Mouse (Mus musculus): ENCODE results near the gene Pdia6.
A peak's percentile ranks its signal among the peaks of the same experiment; 100 is the strongest.

Gene Pdia6

DNA sequence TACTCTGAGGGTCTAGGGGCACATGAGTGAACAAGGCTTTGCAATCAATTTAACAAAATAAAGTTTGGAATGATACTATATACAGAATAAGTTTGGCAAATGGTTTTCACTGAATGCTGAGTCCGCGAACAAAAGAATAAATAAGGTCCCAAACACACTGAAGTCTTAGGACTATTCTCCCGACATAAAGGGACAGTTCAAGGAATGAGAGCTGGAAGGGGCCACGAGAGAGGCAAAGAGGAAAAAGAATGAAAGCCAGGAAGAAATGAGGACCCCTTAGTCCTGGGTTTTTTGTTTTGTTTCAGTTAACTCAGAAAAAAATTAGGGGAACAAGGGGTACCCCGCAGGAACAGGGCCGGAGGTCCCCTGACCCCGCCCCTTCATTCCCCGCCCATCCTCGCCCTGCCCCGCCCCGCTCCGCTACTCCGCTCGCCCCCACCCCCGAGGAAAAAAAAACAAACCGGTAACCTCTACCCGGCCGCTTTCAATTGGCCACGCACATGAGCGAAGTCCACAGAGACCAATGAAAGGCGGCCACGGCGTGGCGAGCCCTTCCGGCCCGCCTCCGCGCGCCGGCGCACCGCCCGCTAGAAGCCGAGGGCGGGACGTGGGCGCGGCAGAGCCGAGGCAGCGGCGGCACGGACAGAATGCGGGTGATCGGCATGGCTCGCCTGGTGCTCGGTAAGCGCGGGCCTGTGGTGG lies at the start of gene Pdia6:
Gene Pdia6 (plus strand): TSS at position 575 of the 702 bp plus-strand sequence.
- DNase-seq = peak; percentile 96

DNA sequence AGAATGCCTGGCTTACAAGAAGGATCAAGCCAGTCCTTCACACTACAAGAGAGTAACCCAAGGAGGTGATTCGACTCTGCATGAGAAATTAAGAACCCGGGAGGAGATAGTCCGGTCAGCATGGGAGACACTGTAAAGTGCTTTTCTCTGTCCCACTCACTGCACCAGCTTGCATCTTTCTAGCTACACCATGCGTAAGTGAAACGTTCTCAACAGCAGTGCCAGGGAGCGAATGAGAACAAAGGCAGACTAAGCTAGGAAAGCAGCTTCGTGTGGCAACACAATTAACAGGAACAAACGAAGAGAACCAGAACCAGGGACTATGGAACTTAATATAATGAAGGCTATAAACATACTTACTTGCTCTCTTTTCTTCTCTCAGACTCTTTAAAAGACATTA lies 48.0 kb upstream of the Pdia6 start:
- no peak for DNase-seq

DNA sequence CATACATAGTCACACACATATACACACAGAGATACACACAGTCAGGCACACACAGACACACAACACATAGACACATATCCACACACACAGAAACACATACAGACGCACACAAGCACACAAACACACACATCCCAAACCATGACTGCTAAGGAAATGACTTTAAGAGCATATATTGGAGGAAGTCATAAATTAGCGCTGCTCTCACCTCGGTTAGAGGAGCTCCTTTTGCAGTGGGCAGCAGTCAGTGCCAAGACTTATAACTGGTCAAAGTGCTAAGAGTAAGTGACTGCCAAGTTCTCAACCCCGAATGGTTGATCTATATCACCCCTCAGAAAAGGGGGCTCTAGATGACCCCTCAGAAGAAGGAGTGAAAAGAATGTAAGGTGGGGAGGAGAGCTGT lies 47.2 kb upstream of the Pdia6 start:
- DNase-seq = no peak

DNA sequence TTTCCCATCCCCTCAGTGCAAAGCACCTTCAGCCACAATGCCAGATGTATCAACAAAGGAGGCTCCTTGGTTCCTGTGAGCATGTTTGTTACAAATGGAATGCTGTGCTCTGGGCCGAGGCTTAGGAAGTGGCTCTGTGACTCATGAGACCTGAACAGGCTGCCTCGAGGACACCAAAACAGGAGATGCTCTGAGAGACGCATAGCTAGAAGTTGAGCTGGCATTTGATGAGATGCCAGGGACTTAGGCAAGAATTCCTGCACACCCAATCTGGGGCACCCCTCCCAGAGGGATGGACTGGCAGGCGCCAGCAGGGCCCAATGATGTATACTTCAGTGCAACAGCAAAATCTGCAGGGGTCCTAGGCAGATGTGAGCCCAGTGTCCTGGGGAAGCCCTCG lies 45.7 kb upstream of the Pdia6 start:
- no peak for DNase-seq

DNA sequence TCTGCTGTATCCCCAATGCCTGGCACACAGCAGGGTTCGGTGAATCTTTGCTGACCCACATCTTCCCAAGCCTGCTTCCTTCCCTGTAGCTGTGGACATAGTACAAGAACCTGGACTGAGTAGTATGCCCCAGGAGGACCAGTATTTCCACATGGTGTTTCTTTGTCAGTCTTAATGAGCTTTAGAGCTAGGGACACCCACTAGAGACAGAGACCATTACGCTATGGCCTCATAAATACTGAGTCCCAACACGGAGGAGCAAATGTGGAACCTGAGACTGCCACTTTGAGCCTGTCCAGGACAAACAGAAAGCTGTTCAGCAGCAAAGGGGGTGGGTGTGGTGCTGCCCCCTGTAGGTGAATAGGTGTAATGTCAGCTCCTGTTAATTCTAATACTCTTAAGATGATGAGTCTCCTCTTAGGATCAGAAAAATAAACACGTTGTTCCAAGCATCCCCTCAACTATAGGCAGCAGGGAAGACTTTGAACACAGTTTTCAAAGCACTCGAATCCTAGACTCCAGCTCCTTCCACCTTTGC lies 44.4 kb upstream of the Pdia6 start:
- peak in 1 of 2 experiments; percentile 16 for DNase-seq

DNA sequence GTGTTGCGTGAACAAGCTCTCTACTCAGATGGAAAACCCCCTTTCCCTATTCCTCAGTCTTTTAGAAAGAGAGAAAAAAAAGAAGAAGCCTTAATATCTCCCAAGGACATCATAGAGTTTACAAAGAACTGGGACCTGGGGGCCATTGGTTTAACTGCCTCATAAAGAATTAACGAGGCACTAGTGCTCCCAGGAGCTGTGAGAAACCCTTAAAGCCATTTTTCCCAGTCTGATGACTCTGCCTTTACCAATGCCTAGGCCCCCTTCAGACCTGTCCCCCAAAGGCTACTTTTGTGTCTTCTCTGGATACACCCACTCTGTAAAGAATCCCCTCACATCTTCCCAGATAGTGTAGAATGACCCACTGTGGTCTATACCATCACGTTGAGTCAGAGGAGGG lies 43.3 kb upstream of the Pdia6 start:
- DNase-seq = no peak

DNA sequence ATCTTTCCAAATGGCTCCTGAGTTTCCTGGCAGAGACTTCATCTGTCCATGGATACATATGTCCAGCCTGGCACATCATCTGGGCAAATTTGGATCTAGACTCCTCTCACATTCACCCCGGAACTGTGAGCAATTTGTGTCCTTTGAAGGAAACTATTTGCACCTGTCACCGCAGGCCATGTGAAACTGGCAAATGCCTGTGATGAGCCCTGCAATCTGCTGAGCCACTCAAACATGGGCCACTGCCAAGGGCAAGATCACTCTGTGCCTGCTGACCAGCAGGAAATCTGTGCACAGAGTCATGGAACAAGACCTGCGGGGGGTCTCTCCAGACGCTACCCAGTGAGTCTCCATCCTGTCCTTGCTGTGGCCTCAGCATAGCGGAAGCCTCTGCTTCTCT lies 41.3 kb upstream of the Pdia6 start:
- no peak for DNase-seq

DNA sequence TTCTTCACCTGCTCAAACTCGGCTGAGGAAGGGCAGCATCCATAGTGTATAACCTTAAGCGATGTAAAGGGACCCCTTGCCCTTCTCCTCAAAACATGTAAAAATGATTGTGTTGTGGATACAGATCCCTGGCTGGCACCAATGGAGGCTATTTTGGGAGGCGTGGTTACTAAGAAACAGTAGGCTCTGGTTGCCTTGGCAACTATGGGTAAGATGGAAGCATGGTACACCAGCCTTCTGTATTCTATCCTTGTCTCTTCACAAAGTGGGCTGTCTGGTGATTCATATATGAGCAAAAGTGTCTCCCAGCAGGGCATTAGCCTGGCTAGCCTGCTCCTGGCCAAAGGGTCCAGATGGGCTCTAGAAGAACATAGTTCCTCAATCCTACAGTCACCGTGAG lies 38.4 kb upstream of the Pdia6 start:
- DNase-seq = no peak

DNA sequence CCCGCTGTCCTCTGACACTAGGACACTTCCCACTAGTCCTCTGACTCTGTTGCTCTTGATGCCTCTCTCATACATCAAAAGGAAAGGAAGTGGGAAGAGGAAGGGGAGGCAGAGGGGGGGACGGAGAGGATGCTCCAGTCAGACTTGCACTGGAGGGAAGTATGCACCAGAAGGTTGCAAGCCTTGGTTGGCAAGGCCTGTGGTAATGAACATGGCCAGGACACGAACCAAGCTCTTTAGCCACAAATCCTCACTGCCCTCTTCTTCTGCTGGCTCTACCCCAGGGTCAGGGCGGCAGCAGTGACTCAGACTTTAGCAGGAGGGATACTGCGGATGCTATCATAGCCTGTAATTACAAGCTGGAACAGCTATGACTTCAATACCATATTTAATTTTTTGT lies 35.8 kb upstream of the Pdia6 start:
- DNase-seq = no peak

DNA sequence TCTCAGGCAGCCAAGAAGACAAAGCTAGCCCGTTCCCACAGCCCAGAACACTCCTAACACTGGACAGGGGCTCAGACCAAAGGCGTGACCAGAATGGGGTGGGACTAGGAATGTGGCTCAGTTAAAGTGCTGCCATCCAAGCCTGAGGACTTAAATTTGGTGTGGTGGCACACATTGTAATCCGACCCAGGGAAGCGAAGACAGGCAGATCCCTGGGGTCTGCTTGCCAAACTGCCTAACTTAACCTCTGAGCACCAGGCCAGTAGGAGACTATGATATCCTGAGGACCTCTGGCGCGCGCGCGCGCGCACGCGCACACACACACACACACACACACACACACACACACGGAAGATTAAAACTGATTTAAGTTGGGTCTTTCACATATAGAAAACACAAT lies 34.8 kb upstream of the Pdia6 start:
- no peak for DNase-seq

DNA sequence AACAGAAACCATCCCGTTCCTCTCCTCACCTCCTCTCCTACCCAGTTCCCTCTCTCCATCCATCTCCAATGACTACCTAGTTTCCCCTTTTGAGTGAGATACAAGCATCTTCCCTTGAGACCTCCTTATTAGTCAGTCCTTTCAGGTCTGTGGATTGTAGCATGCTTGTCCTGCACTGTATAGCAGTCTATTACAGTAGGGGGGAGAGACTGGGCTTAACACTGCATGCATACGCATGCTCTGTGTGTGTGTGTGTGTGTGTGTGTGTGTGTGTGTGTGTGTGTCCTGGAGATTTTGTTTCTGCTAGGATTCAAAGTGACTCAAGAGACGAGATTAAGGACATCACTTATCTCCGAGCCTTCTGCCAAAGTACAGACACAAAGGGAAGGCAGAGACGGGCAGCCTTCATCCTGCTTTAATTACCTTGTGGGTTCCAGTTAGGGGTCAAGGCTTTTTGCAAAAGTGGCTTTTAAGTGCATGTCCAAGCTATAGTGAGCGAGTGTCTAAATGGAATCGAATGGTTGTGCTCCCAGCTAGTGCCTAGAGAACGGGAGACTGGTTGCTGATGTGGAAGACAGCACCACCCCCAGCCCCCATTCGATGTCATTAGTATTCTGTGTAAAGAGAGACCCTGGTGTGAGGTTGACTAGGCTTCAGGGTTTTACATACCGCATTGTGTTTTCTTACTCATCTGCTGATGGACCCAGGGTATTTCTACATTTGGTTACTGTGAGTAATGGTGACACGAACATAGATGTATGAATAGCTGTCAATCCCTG lies 30.6 kb upstream of the Pdia6 start:
- DNase-seq = no peak

DNA sequence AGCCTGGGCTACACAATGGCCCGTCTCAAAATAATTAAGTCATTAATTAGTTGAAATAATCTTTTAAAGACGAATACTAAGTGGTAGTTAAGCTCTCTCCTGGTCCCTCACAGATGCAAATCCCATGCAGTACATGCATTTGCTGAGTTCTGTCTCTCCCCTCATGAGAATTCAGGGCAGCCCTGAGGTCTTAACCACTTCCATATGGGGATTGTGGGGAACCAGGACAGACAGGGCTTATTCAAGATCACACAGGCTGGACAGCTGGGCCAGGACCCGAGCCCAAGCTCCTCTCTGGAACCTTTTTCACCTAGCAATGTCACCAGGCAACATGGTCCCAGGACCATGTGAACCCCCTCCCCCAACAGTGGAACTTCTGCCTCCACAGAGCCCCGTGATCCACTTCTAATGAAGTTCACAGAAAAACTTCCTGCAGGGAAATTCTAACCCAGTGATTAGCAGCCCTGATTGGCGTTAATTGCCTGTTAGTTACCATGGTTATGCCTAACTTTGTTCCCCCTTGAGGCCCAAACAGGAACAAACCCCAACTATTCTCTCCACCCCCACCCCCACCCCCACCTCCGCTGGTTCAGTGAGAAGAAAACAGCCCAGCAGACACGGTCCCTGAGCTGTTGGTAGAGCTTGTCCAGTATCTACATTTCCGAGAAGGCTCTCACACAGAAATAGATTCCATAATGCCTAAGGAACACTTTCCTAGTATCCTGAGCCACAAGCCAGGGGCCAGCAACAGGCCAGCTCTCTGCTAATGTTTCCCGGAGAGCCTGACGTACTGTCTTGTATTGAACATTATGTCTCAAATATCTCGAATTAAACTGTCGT lies 27.5 kb upstream of the Pdia6 start:
- DNase-seq = no peak

DNA sequence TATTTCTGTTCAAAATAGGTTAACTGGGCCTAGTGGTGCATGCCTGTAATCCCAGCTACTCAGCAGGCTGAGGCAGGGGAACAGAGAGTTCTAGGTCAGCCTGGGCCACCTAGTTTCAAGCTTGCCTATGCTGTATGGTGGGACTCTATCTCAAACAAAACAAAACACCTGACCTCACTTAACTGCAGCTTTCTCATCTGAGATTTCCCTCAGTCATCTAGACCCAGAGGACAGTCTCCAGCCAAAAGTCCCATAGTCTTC lies 27.0 kb upstream of the Pdia6 start:
- DNase-seq = no peak

DNA sequence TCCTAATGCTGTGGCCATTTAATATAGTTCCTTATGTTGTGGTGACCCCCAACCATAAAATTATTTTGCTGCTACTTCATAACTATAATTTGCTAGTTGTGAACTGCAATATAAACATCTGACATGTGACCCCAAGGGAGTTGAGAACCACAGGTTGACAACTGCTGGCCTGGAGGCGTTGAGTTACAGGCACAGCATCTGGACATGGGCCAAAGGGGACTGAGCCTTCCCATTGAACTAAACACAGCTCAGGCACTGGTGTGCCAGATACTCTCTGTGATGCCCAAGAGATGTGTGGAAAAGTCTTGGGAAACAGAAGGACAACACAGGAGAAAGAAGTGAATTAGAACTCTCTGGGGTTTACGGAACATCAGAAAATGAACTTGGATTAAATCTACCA lies 25.3 kb upstream of the Pdia6 start:
- no peak for DNase-seq

DNA sequence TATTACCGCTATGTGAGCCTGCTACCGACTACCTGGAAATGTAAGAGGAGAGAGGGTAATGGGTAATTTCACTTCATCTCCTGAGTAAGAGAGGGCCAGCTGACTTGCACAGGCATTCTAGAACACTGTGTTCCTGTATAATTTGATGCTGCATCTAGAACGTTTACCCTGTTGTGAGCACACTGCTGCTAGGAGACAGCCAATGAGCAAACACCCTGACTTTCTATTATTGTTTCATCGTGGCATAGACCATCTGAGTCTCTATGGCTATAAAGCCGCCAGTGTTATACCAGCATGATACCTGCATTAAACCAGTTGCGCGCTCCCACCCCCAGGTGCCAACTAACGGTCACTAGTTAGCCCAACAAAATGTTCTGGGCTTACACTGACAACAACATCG lies 24.7 kb upstream of the Pdia6 start:
- DNase-seq = no peak

DNA sequence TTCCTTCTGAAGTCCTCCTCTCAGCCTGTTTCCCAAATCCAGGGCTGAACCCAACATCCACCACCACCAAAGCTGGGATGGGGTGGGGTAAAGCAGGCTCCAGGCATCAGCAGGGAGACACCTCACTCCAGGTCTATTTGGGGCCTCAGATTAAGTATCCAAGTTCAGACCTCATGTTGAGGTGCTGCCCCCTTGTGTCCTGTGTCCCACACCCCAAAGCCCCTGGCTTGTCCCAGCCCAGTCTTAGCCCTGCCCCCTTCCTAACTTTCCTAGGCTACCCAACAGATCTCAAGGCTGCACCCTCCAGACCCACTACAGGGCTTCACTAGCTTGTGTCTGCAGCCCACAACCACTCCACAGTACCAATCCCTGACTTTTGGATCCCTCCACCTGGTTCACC lies 24.3 kb upstream of the Pdia6 start:
- no peak for DNase-seq

DNA sequence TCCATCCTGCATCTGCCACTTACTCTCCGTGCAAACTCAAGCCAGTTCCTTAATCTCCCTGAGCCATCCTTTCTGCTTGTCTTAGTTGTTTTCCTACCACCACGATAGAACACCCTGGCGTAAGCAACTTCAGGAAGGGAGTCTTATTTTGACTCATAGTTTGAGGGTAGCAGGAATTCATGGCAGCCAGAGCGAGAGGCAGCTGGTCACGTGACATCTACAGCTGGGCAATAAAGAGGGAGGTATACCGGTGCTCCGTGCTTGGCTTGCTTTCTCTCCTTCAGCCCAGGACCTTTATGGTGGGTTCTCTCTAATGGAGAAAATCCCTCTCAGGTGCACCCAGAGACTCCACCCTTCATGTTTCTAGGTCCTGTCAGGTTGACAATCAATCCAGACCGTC lies 15.4 kb upstream of the Pdia6 start:
- DNase-seq = no peak

DNA sequence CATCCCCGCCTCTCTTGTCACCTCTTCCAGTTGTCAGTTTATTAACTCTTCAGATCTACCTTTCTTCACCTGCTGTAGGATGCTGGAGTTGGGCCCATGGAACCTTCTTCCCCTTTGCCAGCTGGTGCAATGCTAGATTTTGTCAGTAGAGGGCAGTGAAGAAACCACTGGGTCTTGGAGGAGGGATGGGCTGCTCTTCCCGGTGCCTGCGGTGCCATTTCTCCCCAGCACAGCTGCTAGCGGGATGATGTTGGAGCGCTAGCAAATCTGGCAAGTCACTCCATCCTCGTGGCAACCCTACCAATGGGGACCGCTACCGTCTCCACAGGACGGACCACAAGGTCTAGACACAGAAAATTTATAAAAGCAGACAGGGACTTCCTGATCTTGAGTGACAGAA lies 13.3 kb upstream of the Pdia6 start:
- DNase-seq = peak; percentile 41 to 77

DNA sequence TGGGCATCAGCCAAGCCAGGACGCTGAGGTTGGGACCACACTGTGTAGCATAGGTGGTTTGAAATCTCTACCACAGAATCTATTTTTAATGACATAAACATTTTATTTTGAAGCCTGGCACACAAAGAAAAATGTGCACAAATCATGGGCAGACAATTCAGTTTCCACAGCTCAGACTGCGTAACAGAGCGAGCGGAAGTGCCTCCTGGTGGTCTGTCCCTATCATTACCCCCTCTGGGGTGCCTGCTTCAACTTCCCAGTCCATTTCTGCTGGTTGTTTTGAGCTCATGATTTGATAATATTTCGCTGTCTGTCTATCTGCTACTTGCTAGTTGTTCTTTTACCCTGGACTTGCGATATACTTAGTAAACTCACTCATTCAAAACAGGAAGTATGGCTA lies 10.7 kb upstream of the Pdia6 start:
- DNase-seq = no peak

DNA sequence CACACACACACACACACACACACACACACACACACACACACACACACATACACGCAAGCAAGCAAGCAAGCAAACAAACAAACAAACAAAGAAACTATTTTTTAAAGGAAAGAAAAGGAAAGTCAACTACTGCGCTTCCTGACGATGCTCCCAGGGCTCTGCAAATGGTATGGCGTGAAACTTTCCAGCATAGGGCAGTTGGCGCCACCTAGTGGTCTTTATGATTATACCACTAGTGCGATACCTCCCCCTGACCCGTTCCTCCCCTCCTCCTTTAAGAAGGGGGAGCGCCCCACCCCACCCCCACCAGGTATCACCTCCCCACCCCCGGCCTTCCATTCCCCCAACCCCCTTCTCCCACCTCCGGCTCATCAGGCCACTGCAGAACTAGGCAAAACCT lies 9.4 kb upstream of the Pdia6 start:
- peak; percentile 31 to 67 for DNase-seq

DNA sequence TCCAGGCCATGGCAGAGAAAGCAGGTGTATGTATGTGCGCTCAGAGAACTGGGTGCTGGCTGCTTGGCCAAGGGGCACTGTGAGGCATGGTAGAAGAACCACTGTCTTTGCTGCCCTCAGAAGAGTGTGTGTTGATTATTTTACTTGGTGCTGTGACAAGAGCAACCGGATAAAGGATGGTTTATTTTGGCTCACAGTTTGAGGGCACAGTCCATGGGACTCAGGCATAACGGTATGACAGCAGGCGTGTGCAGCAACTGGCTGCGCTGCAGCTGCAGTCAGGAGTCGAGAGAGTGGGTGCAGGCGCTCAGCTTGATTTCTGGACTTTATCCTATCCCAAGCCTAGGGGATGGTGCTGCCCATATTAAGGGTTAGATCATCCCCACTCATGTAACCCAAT lies 7.9 kb upstream of the Pdia6 start:
- DNase-seq = no peak

DNA sequence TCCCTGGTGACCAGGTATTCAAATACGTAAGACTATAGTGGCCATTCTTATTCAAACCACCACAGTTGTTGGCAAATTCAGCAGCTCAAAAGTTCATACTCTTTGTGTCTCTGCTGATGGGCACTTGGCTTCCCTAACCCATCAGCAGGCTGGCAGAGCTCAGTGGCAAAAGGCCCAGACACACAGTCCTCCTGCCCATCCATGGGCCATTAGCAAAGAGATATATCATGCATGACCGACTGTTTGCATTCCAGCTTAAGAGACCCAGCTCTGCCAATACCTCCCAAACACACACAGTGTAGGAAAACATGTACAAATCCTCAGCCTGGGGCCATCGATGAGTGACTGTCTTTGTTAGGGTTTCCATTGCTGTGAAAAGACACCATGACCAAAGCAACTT lies 5.3 kb upstream of the Pdia6 start:
- DNase-seq = no peak

DNA sequence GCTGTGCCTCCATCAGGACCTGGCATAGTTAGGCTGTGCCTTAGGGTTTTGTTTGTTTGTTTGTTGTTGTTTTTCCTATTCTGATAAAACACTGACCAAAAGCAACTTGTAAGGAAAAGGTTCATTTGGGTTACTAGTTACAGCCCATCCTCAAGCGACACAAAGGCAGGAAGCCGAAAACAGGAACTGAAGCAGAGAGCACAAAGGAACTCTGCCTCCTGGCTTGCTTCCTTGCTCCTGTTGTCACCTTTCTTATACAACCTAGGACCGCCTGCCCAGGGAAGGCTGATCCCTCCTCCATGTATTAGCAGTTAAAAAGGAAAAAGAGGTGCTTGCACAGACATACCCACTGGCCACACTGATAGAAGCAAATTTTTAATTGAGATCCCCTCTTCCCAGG lies 2.5 kb upstream of the Pdia6 start:
- no peak for DNase-seq

DNA sequence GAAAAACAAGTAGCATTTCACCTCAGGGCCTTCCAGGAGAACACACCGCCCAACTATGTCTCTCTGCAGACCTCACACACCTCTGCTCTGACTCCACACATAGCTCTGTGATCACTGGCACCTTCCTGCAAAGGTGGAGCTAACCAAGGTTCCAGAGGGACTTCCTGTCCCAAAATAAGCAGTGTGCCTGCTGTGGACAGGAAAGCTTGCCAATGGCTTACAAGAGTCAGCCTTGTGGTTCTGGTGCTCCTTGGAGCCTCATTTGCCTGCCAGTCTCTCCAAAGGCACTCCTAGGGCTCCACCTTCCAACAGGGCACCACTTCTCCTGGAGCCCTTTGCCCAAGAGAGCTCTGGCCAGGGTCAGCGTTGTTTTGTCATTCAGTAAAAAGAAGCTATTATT lies 1.5 kb upstream of the Pdia6 start:
- no peak for DNase-seq
